ENCODE assay signal across 26 mouse cellular contexts in genomic region chr15:98131942-98132655, GRCm38 (mm10). TPM values are rescaled to one million over a fixed set of nuclear protein-coding genes. Genes with fewer than 3 reads are reported as not detected.
DNase-seq lines count a peak whose midpoint lies in the region; ATAC-seq and TF ChIP-seq lines count a peak whose summit lies in the region.
"Had no signal": no experiment of that assay in that cellular context is flagged by ENCODE, and none has a peak within 500 bp of the region (broad histone marks: within the 10 kb centered on the region; RNA-seq: fewer than 3 reads in every experiment).

No protein-coding gene starts in this region.

- peak; percentile 35; the same call in 1 of the 2 replicates for ATAC-seq in lung, embryonic 14.5 days (ENCODE audit: insufficient read depth)
- ATAC-seq: activated CD4-positive, CD25-positive, alpha-beta regulatory T cell, adult 4 months; hindbrain, embryonic 16.5 days; intestine, embryonic 15.5 days; midbrain, embryonic 15.5 days had no signal

- no peak overlapping the region for H3K9ac ChIP-seq in lung, embryonic 14.5 days
- H3K9ac ChIP-seq: embryonic facial prominence, embryonic 13.5 days; forebrain, embryonic 12.5 days; heart, embryonic 13.5 days; intestine, embryonic 15.5 days; liver, embryonic 13.5 days; midbrain, embryonic 15.5 days; neural tube, embryonic 13.5 days had no signal

- H3K36me3 ChIP-seq in lung, embryonic 14.5 days (ENCODE audit: insufficient read depth): peaks cover 76% of the 10 kb centered on the region

- 73% methylated on average over 15 of the region's 15 CpGs for WGBS in lung, embryonic 14.5 days
- WGBS in lung, adult 2 months: 75% methylated on average over 15 of the region's 15 CpGs

- no peaks in the 10 kb centered on the region for H3K9me3 ChIP-seq in lung, embryonic 14.5 days (ENCODE audit: low read depth, low read length)
- H3K9me3 ChIP-seq: embryonic facial prominence, embryonic 13.5 days; forebrain, embryonic 12.5 days; heart, embryonic 13.5 days; intestine, embryonic 15.5 days; liver, embryonic 13.5 days; midbrain, embryonic 15.5 days; neural tube, embryonic 13.5 days had no signal

- H3K4me2 ChIP-seq in lung, embryonic 14.5 days: no peak overlapping the region
- H3K4me2 ChIP-seq: embryonic facial prominence, embryonic 13.5 days; forebrain, embryonic 12.5 days; heart, embryonic 13.5 days; intestine, embryonic 15.5 days; liver, embryonic 13.5 days; midbrain, embryonic 15.5 days; neural tube, embryonic 13.5 days had no signal

- peak overlapping the region; percentile 45; the same call in 1 of the 2 replicates for H3K4me3 ChIP-seq in gastrocnemius, adult 2 months
- H3K4me3 ChIP-seq in lung, embryonic 14.5 days (ENCODE audit: low read depth, low read length): no peak overlapping the region
- H3K4me3 ChIP-seq in lung, adult 2 months (replicated peaks; ENCODE audit: extremely low read depth, low read depth, low read length): no peak overlapping the region
- H3K4me3 ChIP-seq: embryonic facial prominence, embryonic 13.5 days; erythroblast, embryonic 14.5 days; forebrain, embryonic 12.5 days; heart, embryonic 13.5 days; intestine, embryonic 15.5 days; liver, embryonic 13.5 days; midbrain, embryonic 15.5 days; neural tube, embryonic 13.5 days had no signal

- no peak for TF ChIP-seq CTCF in gastrocnemius, adult 2 months (IDR thresholded peaks at IDR 0.05)
- TF ChIP-seq CTCF in lung, embryonic 14.5 days (IDR thresholded peaks at IDR 0.05; ENCODE audit: low read depth): no peak
- no peak for TF ChIP-seq CTCF in lung, adult 2 months (IDR thresholded peaks at IDR 0.05; ENCODE audit: insufficient read depth, low read length)

- H3K4me1 ChIP-seq in lung, embryonic 14.5 days (ENCODE audit: insufficient read depth): no peaks in the 10 kb centered on the region
- H3K4me1 ChIP-seq in lung, adult 2 months (ENCODE audit: control insufficient read depth, insufficient read depth, low read length): no peaks in the 10 kb centered on the region
- H3K4me1 ChIP-seq: embryonic facial prominence, embryonic 13.5 days; forebrain, embryonic 12.5 days; heart, embryonic 13.5 days; intestine, embryonic 15.5 days; liver, embryonic 13.5 days; midbrain, embryonic 15.5 days; neural tube, embryonic 13.5 days had no signal

- no peak for TF ChIP-seq POLR2A in lung, adult 2 months (IDR thresholded peaks at IDR 0.05; ENCODE audit: borderline replicate concordance, extremely low read depth, low read depth, low read length)

- H3K27me3 ChIP-seq in lung, embryonic 14.5 days (ENCODE audit: insufficient read depth, low read length): no peaks in the 10 kb centered on the region
- H3K27me3 ChIP-seq: embryonic facial prominence, embryonic 13.5 days; forebrain, embryonic 12.5 days; heart, embryonic 13.5 days; intestine, embryonic 15.5 days; liver, embryonic 13.5 days; midbrain, embryonic 15.5 days; neural tube, embryonic 13.5 days had no signal

- intact Hi-C loops in gastrocnemius, adult 2 months (cut with DNase I): loop anchor here (2.0 kb wide), 1 partner anchor 17 kb away; no protein-coding TSS in a partner anchor

- no peak for DNase-seq in gastrocnemius, adult 2 months
- no peak for DNase-seq in gastrocnemius, postnatal 25 days
- peak; percentile 6 for DNase-seq in lung, embryonic 14.5 days
- DNase-seq in lung, adult 2 months: no peak
- peak; percentile 5 for DNase-seq in lung, postnatal 25 days (ENCODE audit: low spot score)
- no peak for DNase-seq in spleen, adult 12 weeks (ENCODE audit: low spot score)
- DNase-seq in layer of hippocampus, adult 18-20 months (ENCODE audit: low spot score in 2 of 2): no peak
- DNase-seq in thymus, postnatal 0 days (ENCODE audit: low spot score): no peak
- DNase-seq: adrenal gland, adult 8-10 months; cerebellum, adult 18-20 months; cerebellum, postnatal 25 days; kidney, adult 8-10 months; kidney, postnatal 10 days; liver, embryonic 13.5 days; right cerebral cortex, adult 18-20 months had no signal

- H3K27ac ChIP-seq in gastrocnemius, adult 2 months: peak overlapping the region; percentile 87
- no peak overlapping the region for H3K27ac ChIP-seq in lung, embryonic 14.5 days (ENCODE audit: low read depth)
- H3K27ac ChIP-seq: embryonic facial prominence, embryonic 13.5 days; forebrain, embryonic 12.5 days; heart, embryonic 13.5 days; intestine, embryonic 15.5 days; liver, embryonic 13.5 days; macrophage; midbrain, embryonic 15.5 days; neural tube, embryonic 13.5 days had no signal

RNA-seq across cellular contexts. Expression of gene Asb8, which starts 33.3 kb away (rescaled TPM):
- 100 to 1,000 TPM in 1 of 2 experiments, 10 to 100 TPM in 1; 97.8 to 124 TPM for total RNA-seq in gastrocnemius, adult 2 months (2021)
- total RNA-seq in gastrocnemius, postnatal 25 days (2021): 100 to 1,000 TPM; 102 to 145 TPM
- polyA plus RNA-seq in lung, embryonic 14.5 days (2014; fragmentation: Nextera tagmentation; extraction: Ambion mirVana): 47.4 and 48.7 TPM in 2 replicates
- 32.0 and 40.0 TPM in 2 replicates for polyA plus RNA-seq in lung, adult 2 months (2012; rRNA removed)
- 10 to 100 TPM; 53.7 to 54.8 TPM for total RNA-seq in layer of hippocampus, adult 18-20 months (2021)
- polyA plus RNA-seq in thymus, postnatal 0 days (2015; fragmentation: Nextera tagmentation; extraction: Ambion mirVana): 43.2 and 43.6 TPM in 2 replicates

RNA-seq across cellular contexts. Expression of gene Ccdc184, which starts 34.9 kb away (rescaled TPM):
- not detected for total RNA-seq in gastrocnemius, adult 2 months (2021)
- total RNA-seq in gastrocnemius, postnatal 25 days (2021): not detected
- 0.14 TPM in 1 of 2 replicates, not detected in the other for polyA plus RNA-seq in lung, embryonic 14.5 days (2014; fragmentation: Nextera tagmentation; extraction: Ambion mirVana)
- 4.9 and 5.0 TPM in 2 replicates for polyA plus RNA-seq in lung, adult 2 months (2012; rRNA removed)
- total RNA-seq in layer of hippocampus, adult 18-20 months (2021): 10 to 100 TPM; 11.7 to 12.7 TPM
- 0.25 and 0.30 TPM in 2 replicates for polyA plus RNA-seq in thymus, postnatal 0 days (2015; fragmentation: Nextera tagmentation; extraction: Ambion mirVana)
- total RNA-seq: gastrocnemius, adult 18-20 months had no signal
- polyA plus RNA-seq: erythroblast, embryonic 14.5 days; macrophage had no signal

RNA-seq across cellular contexts. Expression of gene Senp1, which starts 38.6 kb away (rescaled TPM):
- 1 to 10 TPM; 7.4 to 8.5 TPM for total RNA-seq in gastrocnemius, adult 2 months (2021)
- 1 to 10 TPM; 6.7 to 6.9 TPM for total RNA-seq in gastrocnemius, postnatal 25 days (2021)
- polyA plus RNA-seq in lung, embryonic 14.5 days (2014; fragmentation: Nextera tagmentation; extraction: Ambion mirVana): 37.8 and 38.0 TPM in 2 replicates
- 8.7 and 13.1 TPM in 2 replicates for polyA plus RNA-seq in lung, adult 2 months (2012; rRNA removed)
- total RNA-seq in layer of hippocampus, adult 18-20 months (2021): 10 to 100 TPM; 12.4 to 13.2 TPM
- polyA plus RNA-seq in thymus, postnatal 0 days (2015; fragmentation: Nextera tagmentation; extraction: Ambion mirVana): 31.5 and 35.9 TPM in 2 replicates

RNA-seq across cellular contexts. Expression of gene Pfkm, which starts 39.7 kb away (rescaled TPM):
- total RNA-seq in gastrocnemius, adult 2 months (2021): 1,000 to 10,000 TPM; 2,669 to 2,908 TPM
- total RNA-seq in gastrocnemius, postnatal 25 days (2021): 1,000 to 10,000 TPM; 2,083 to 2,117 TPM
- polyA plus RNA-seq in lung, embryonic 14.5 days (2014; fragmentation: Nextera tagmentation; extraction: Ambion mirVana): 25.3 and 26.2 TPM in 2 replicates
- polyA plus RNA-seq in lung, adult 2 months (2012; rRNA removed): 19.8 and 54.0 TPM in 2 replicates
- total RNA-seq in layer of hippocampus, adult 18-20 months (2021): 100 to 1,000 TPM; 370 to 384 TPM
- 13.7 and 16.2 TPM in 2 replicates for polyA plus RNA-seq in thymus, postnatal 0 days (2015; fragmentation: Nextera tagmentation; extraction: Ambion mirVana)

Comparison
In these comparisons a context has a peak if more than half of its experiments do, and no peak if none do; other contexts are left out.
1. DNase-seq: peak in lung, embryonic 14.5 days (single experiment) and lung, postnatal 25 days (single experiment); none in gastrocnemius, adult 2 months (single experiment), gastrocnemius, postnatal 25 days (single experiment), lung, adult 2 months (single experiment), spleen, adult 12 weeks (single experiment), layer of hippocampus, adult 18-20 months (0 of 2) and thymus, postnatal 0 days (single experiment).
2. RNA of gene Ccdc184, which starts 34.9 kb away (total RNA-seq): 11.7 to 12.7 TPM in layer of hippocampus, adult 18-20 months; not detected in gastrocnemius, adult 2 months and not detected in gastrocnemius, postnatal 25 days; every median in the first group is over 10 times any median in the second.